Mouse (Mus musculus): Measurements from ENCODE around the gene Mss51.

DNA sequence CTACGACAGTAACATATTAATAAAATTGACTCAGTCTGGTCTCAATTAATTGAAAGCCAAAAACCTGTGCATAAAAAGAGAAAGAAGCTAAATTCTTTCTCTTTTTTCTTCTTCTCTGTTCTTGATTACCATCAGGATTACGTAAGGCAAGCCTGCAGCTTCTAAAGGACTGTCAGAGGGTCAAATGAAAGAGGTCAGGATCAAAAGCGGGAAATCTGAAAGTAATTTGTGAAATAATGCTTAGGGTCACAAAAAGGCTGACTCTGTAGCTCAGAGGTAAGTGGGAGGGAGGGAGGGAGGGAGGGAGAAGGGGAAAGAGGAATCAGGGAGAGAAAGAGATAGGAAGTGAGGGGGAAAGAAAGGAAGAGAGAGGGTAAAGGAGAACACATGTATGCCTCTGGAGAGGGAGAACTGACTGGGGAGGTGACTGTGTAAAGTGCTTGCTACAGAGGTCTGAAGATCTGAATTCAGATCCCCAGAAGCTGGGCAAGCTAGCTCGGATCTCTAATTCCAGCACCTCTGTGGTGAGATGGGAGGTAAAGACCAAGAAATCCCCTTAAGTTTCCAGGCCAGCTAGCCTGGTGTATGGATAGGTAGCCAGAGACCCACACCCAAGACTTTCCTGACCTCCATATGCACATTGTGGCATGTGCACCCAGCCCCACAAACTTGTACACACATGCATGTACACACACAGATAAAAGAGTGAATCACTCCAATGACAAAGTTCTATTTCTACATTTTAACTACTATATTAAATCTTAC lies 19.3 kb downstream of the Mss51 start:
- no peak for TF ChIP-seq CTCF (IDR thresholded peaks at IDR 0.05; ENCODE audit: borderline replicate concordance, extremely low read depth, insufficient read depth, insufficient read length)
- TF ChIP-seq POLR2A (IDR thresholded peaks at IDR 0.05; ENCODE audit: borderline replicate concordance, extremely low read depth, insufficient read depth, insufficient read length, poor library complexity, severe bottlenecking) = no peak

Data from brain, embryonic 14.5 days (tissue).